Mouse (Mus musculus) kidney, adult 2 months (tissue): ENCODE measurements around the gene Ppfia1.

Experiments
- CTCF ChIP-seq: fragments of 200-500 bp; conservative IDR thresholded peaks from 2 replicates; pipeline ENCODE4 v1.5.1; 2011; ENCODE audit warnings: low read depth, mild to moderate bottlenecking, control low read depth, low read length, moderate library complexity, mixed read lengths; ENCODE audit not compliant: insufficient read depth, insufficient read length
- POLR2A ChIP-seq: fragments of 200-500 bp; IDR thresholded peaks from one replicate; pipeline ENCODE4 v1.6.1; 2011; ENCODE audit warnings: low read depth, low read length, control low read depth

DNA sequence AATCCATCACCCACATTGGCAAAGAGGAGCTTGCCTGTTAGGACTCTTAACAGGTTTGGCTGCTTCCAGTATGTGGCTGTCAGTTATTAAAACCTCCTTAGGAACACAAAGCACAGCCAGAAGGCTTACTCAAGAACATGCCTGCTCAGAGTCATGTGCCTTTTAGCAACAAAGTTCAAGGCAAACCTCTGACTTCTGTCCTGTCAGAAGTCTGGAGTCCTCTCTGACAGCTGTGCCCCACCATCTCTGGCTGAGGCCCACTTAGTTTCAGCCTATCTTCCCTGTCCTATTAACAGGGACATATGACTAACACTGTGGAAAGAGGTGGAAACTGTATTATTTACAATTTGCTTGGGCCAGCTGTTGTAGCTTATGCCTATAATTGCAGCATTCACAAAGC is 73.2 kb downstream of the Ppfia1 start:
- TF ChIP-seq CTCF (no peak), POLR2A (no peak)
